Comparison of ENCODE assay signal across 8 mouse cellular contexts in genomic region chr3:61002587-61003501, GRCm38 (mm10). TPM values are rescaled to one million over a fixed set of nuclear protein-coding genes. Genes with fewer than 3 reads are reported as not detected.
A peak's percentile ranks its signal among the peaks of the same experiment; 100 is the strongest.
DNase-seq lines count a peak whose midpoint lies in the region; ATAC-seq lines count a peak whose summit lies in the region.

Gene P2ry1 (plus strand): TSS chr3:61002795.

- H3K36me3 ChIP-seq in hindbrain, embryonic 11.5 days (ENCODE audit: control insufficient read depth, insufficient read depth, low read length), result no peaks in the 10 kb centered on the region

- no peaks in the 10 kb centered on the region for H3K4me1 ChIP-seq in hindbrain, embryonic 11.5 days (replicated peaks; ENCODE audit: control insufficient read depth, insufficient read depth, low read length)

- H3K27me3 ChIP-seq in hindbrain, embryonic 11.5 days (ENCODE audit: control insufficient read depth, insufficient read depth, low read length), result peaks cover 7% of the 10 kb centered on the region; the same call in 1 of the 2 replicates

- peak within 1 kb of the TSS; percentile 95 for H3K4me2 ChIP-seq in hindbrain, embryonic 11.5 days (replicated peaks; ENCODE audit: low read depth, low read length)

- no peak within 1 kb of the TSS for H3K27ac ChIP-seq in hindbrain, embryonic 11.5 days (ENCODE audit: low read depth, low read length)

- H3K9ac ChIP-seq in hindbrain, embryonic 11.5 days (ENCODE audit: low read depth, low read length), result peak within 1 kb of the TSS; percentile 61

- under 1% methylated on average over 82 of the region's 90 CpGs for WGBS in hindbrain, embryonic 11.5 days

- peak; percentile 99 for ATAC-seq in hindbrain, embryonic 11.5 days (ENCODE audit: low FRiP score)

- peak; percentile 84 for DNase-seq in R1 (ENCODE audit: low read depth, low spot score)
- DNase-seq in cerebellum, postnatal 10 days, result peak; percentile 73 to 86
- peak; percentile 32 to 68 for DNase-seq in frontal cortex, postnatal 10 days (ENCODE audit: low spot score in 2 of 2)
- peak; percentile 86 for DNase-seq in hindbrain, embryonic 11.5 days (ENCODE audit: low spot score)
- peak; percentile 53 to 54 for DNase-seq in layer of hippocampus, postnatal 14 days (ENCODE audit: low spot score in 2 of 2)
- peak; percentile 84 for DNase-seq in lung, postnatal 10 days
- peak; percentile 61 for DNase-seq in ovary, postnatal 14 days (ENCODE audit: low spot score)
- DNase-seq in thymus, postnatal 10 days (ENCODE audit: low spot score in 2 of 2), result peak; percentile 60 to 65

- H3K4me3 ChIP-seq in hindbrain, embryonic 11.5 days (ENCODE audit: low read depth, low read length), result peak within 1 kb of the TSS; percentile 68

- H3K9me3 ChIP-seq in hindbrain, embryonic 11.5 days (ENCODE audit: control insufficient read depth, low read length), result no peaks in the 10 kb centered on the region

RNA-seq across cellular contexts. Expression of gene P2ry1, which starts in this region (rescaled TPM):
- 4.3 and 4.7 TPM in 2 replicates for polyA plus RNA-seq in hindbrain, embryonic 11.5 days (2014; fragmentation: Nextera tagmentation; extraction: Ambion mirVana)
- total RNA-seq in layer of hippocampus, postnatal 14 days (2021), result 1 to 10 TPM; 3.9 to 5.0 TPM
